In genomic region chr14:84547513-84548194, GRCm38 (mm10) we compare ENCODE assay signal across 10 mouse cellular contexts.
A peak's percentile ranks its signal among the peaks of the same experiment; 100 is the strongest.
DNase-seq lines count a peak whose midpoint lies in the region; ATAC-seq and TF ChIP-seq lines count a peak whose summit lies in the region.
"Had no signal": no experiment of that assay in that cellular context is flagged by ENCODE, and none has a peak within 500 bp of the region (broad histone marks: within the 10 kb centered on the region; RNA-seq: fewer than 3 reads in every experiment).

No protein-coding gene starts in this region.

- H3K4me1 ChIP-seq in cerebellum, adult 2 months (ENCODE audit: control insufficient read depth, insufficient read depth, low read length): no peaks in the 10 kb centered on the region
- no peaks in the 10 kb centered on the region for H3K4me1 ChIP-seq in midbrain, embryonic 16.5 days (ENCODE audit: control insufficient read depth, insufficient read depth, low read length)
- H3K4me1 ChIP-seq: lung, embryonic 15.5 days had no signal

- TF ChIP-seq POLR2A in cerebellum, adult 2 months (IDR thresholded peaks at IDR 0.05; ENCODE audit: borderline replicate concordance, insufficient read depth, low read length): no peak

- peak; percentile 16 to 18 for DNase-seq in cerebellum, adult 2 months
- peak; percentile 18 to 21 for DNase-seq in cerebellum, postnatal 36 days
- peak; percentile 69 to 83 for DNase-seq in layer of hippocampus, adult 8-10 months (ENCODE audit: low spot score in 2 of 2)
- no peak for DNase-seq in kidney, postnatal 10 days
- DNase-seq in kidney, postnatal 25 days: no peak
- DNase-seq in ovary, postnatal 36 days (ENCODE audit: low spot score): no peak
- DNase-seq: gastrocnemius, postnatal 36 days had no signal

- H3K27me3 ChIP-seq in cerebellum, adult 2 months (ENCODE audit: control insufficient read depth, insufficient read depth, low read length): no peaks in the 10 kb centered on the region
- no peaks in the 10 kb centered on the region for H3K27me3 ChIP-seq in midbrain, embryonic 16.5 days (ENCODE audit: control insufficient read depth, insufficient read depth, low read depth, low read length)
- H3K27me3 ChIP-seq: lung, embryonic 15.5 days had no signal

- H3K9ac ChIP-seq in midbrain, embryonic 16.5 days (ENCODE audit: low read depth, low read length): no peak overlapping the region
- H3K9ac ChIP-seq: lung, embryonic 15.5 days had no signal

- H3K27ac ChIP-seq in cerebellum, adult 2 months (ENCODE audit: insufficient read depth, low read length): no peak overlapping the region
- H3K27ac ChIP-seq in midbrain, embryonic 16.5 days (ENCODE audit: low read length): no peak overlapping the region
- H3K27ac ChIP-seq: lung, embryonic 15.5 days had no signal

- H3K4me3 ChIP-seq in cerebellum, adult 2 months (replicated peaks; ENCODE audit: insufficient read depth, low read depth, low read length): no peak overlapping the region
- no peak overlapping the region for H3K4me3 ChIP-seq in midbrain, embryonic 16.5 days (ENCODE audit: low read depth, low read length)
- H3K4me3 ChIP-seq: lung, embryonic 15.5 days had no signal

- H3K36me3 ChIP-seq in midbrain, embryonic 16.5 days (ENCODE audit: control insufficient read depth, insufficient read depth, low read length): no peaks in the 10 kb centered on the region
- H3K36me3 ChIP-seq: lung, embryonic 15.5 days had no signal

- WGBS in cerebellum, adult 2 months: 26% methylated on average over 10 of the region's 10 CpGs
- WGBS in midbrain, embryonic 16.5 days: 48% methylated on average over 10 of the region's 10 CpGs

- ATAC-seq in midbrain, embryonic 16.5 days: peak; percentile 89
- ATAC-seq: intestine, postnatal 0 days had no signal

- H3K4me2 ChIP-seq in midbrain, embryonic 16.5 days (ENCODE audit: low read length): no peak overlapping the region
- H3K4me2 ChIP-seq: lung, embryonic 15.5 days had no signal

- no peaks in the 10 kb centered on the region for H3K9me3 ChIP-seq in midbrain, embryonic 16.5 days (replicated peaks; ENCODE audit: control insufficient read depth, low read length, poor library complexity, severe bottlenecking)
- H3K9me3 ChIP-seq: lung, embryonic 15.5 days had no signal

- TF ChIP-seq CTCF in cerebellum, adult 2 months (IDR thresholded peaks at IDR 0.05; ENCODE audit: borderline replicate concordance, insufficient read depth, low read depth, low read length): no peak

Comparison
In these comparisons a context has a peak if more than half of its experiments do, and no peak if none do; other contexts are left out.
1. DNase-seq: peak in cerebellum, adult 2 months (2 of 2), cerebellum, postnatal 36 days (2 of 2) and layer of hippocampus, adult 8-10 months (2 of 2); none in kidney, postnatal 10 days (single experiment), kidney, postnatal 25 days (0 of 2) and ovary, postnatal 36 days (single experiment).